Mouse (Mus musculus) cerebellum, adult 18-20 months (tissue): ENCODE results near the gene Fam84b.

Source experiments
- DNase-seq, 2 experiments: peaks; one replicate each; pipeline ENCODE4 v3.0.0; 2021

Gene Fam84b

GRCm38 (mm10) chr15:60832586-60832985 is 21.0 kb downstream of the Fam84b start:
- no peak for DNase-seq

- no peak for DNase-seq
These were observed 27.4 kb downstream of the Fam84b start for GRCm38 (mm10) chr15:60826226-60826625.

GRCm38 (mm10) chr15:60824751-60825227 is 28.8 kb downstream of the Fam84b start:
- peak; percentile 55 to 61 for DNase-seq

- peak in 1 of 2 experiments; percentile 19 for DNase-seq
These were observed 29.5 kb downstream of the Fam84b start for GRCm38 (mm10) chr15:60823870-60824709.

- DNase-seq, result peak in 1 of 2 experiments; percentile 3
These were observed 30.0 kb downstream of the Fam84b start for GRCm38 (mm10) chr15:60823620-60823869.

- peak; percentile 29 to 66 for DNase-seq
These were observed 30.6 kb downstream of the Fam84b start for GRCm38 (mm10) chr15:60822803-60823619.

GRCm38 (mm10) chr15:60822101-60822802 is 31.3 kb downstream of the Fam84b start:
- peak in 1 of 2 experiments; percentile 3 for DNase-seq

GRCm38 (mm10) chr15:60818500-60818899 is 35.1 kb downstream of the Fam84b start:
- no peak for DNase-seq

- DNase-seq, result no peak
These were observed 37.1 kb downstream of the Fam84b start for GRCm38 (mm10) chr15:60816478-60816877.

- no peak for DNase-seq
These were observed 39.0 kb downstream of the Fam84b start for GRCm38 (mm10) chr15:60814542-60814941.

- no peak for DNase-seq
These were observed 60.4 kb downstream of the Fam84b start for GRCm38 (mm10) chr15:60793041-60793673.

GRCm38 (mm10) chr15:60789084-60789483 is 64.5 kb downstream of the Fam84b start:
- no peak for DNase-seq

- DNase-seq, result no peak
These were observed 69.8 kb downstream of the Fam84b start for GRCm38 (mm10) chr15:60783761-60784160.

- DNase-seq, result no peak
These were observed 74.0 kb downstream of the Fam84b start for GRCm38 (mm10) chr15:60779531-60779973.

- no peak for DNase-seq
These were observed 74.5 kb downstream of the Fam84b start for GRCm38 (mm10) chr15:60779063-60779462.
